Mouse (Mus musculus): ENCODE results near the gene Zfp92. TPM values are rescaled to one million over a fixed set of nuclear protein-coding genes. Genes with fewer than 3 reads are reported as not detected.

The Zfp92 gene
- total RNA-seq, 2 experiments from 2014 or later: 1.6 to 3.1 TPM

DNA sequence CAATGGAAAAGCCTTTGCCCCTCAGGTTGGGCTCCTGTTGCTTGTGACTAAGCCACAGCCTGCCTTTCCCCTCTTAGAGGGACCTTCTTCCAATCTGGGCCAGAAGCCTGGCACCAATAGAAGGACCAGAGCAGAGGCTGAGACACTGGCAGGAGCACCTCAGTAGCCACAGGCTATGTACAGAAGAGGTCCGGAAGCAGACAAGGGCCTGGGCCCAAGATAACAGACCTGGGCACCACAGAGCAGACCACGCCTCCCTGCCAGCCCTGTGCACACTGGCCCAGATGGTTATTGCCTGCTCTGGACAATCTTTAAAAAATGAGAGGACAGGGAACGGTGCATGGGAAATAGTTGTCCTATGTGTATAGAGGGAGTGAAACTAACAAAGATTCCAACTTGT is 60.9 kb downstream of the Zfp92 start:
- no peak for DNase-seq (ENCODE audit: extremely low spot score in 1 of 2, low spot score in 1 of 2)

DNA sequence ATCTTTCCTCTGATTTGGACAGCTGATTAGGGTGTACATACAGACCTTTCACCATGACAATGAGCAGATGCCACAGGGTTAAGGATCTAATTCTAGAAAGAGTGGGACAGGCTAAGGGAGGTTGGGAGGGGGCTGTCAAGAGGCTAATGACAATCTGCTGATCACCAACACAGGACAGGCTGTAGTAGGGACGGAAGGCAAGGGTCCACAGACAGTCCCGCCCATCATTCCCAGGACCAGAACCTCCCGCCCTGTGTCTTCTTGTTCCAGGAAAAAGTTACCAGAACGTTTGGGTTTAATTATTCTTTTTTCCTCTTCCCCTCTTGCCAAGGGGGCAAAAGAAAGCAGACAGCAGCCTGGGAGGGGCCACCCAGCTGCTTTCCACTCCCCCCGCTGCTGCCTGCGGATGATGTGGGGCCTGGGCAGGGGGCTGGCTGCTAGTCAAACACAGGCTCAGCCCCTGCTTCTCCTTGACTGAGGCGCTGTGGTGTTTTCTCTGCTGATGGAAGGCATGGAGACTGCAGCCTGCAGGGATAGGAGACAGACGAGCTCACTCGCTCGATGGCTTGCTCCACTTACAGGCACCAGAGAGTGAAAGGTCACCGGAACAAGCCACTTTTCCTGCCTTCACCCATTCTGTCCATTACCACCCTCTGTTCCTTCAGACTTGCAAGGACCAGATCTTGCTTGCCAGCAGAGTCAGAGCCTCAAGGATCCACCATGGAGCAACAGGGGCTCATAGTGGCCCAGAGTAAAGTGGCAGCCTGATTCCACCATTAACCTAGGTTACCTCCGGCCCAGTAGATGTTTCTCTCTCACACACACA is 63.7 kb downstream of the Zfp92 start:
- DNase-seq (ENCODE audit: extremely low spot score in 1 of 2, low spot score in 1 of 2): no peak

DNA sequence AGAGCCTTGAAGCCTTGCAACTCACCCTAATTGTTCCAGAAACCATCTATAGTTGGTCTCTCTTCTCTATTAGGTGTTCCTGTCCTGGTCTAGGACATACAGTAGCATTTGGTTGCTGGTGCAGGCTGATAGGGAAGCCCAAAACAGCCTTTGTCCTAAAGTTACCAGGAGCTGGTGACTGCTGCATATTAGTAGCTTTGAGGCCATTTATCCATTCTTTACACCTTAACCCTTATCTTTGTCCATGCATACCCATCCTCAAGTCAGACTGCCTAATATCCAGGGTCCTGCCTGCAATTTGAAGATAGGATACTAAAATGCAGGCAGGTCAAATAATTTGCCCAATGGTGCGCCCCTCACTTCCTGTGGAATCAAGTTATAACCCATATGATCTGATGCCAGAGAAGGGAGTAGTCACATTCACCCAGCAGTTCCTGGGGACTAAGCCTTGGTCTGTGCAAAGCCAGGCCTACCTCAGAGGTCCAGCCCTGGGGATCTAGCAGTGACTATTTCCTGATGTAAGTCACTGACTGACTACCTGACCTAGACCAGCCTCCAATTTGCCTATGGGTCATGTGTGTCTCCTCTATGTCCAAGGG is 64.9 kb downstream of the Zfp92 start:
- no peak for DNase-seq (ENCODE audit: extremely low spot score in 1 of 2, low spot score in 1 of 2)

DNA sequence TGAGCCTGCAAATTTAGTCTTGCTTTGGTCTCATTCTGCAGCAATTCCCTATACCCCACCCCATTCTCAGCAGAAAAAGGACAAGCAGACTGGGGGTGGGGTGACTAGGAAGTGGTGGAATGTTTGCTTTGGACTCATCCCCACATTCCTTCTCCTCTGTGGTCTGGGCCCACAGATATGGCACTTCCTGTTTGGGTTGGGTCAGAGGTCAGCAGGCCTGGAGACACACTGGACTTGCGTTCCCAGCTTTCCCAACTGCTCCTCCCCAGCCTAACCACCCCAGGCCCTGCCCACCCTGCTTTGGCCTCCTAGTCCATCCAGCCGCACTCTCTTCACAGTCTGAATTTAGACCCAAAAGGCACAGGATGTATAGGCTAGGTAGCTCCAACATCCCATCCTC is 65.7 kb downstream of the Zfp92 start:
- no peak for DNase-seq (ENCODE audit: extremely low spot score in 1 of 2, low spot score in 1 of 2)

DNA sequence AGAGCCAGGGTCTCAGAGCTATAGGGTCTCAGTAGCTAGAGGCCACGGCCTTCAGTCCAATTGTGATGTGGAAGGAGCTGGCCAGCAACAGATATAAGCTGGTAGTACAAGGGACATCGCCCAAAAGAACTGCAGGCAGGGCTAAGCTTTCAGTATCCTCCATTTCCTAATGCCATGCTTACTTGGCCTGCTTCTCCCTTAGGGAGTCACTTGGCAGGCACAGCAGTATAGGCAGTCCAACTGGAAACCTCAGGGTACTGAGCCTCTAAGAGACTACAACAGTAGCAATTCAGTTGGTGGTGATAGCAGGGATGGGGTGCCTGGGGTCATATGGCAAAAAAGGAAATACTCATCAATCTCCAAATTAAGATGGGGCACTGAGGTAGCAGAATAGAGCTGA is 66.6 kb downstream of the Zfp92 start:
- no peak for DNase-seq (ENCODE audit: extremely low spot score in 1 of 2, low spot score in 1 of 2)

Other genes starting within 250 kb of the Zfp92 start
- gene Spin2d, start 234.1 kb upstream of the Zfp92 start, total RNA-seq (2021): not detected
- 10 to 100 TPM in 1 of 2 experiments, 1 to 10 TPM in 1; 5.5 to 14.6 TPM for gene Xlr3b, start 218.9 kb upstream of the Zfp92 start, total RNA-seq (2021)
- 1 to 10 TPM in 1 of 2 experiments, under 1 TPM in 1; 0.84 to 1.4 TPM for gene Xlr4b, start 196.8 kb upstream of the Zfp92 start, total RNA-seq (2021)
- gene F8a, start 182.8 kb upstream of the Zfp92 start, total RNA-seq (2021): 10 to 100 TPM; 15.0 to 16.0 TPM
- 1 to 10 TPM in 1 of 2 experiments, under 1 TPM in 1; 0.37 to 1.4 TPM for gene Xlr4c, start 168.0 kb upstream of the Zfp92 start, total RNA-seq (2021)
- gene Xlr3c, start 145.7 kb upstream of the Zfp92 start, total RNA-seq (2021): under 1 TPM in 1 of 2 experiments, not detected in 1; 0.76 TPM
- not detected for gene Xlr5a, start 118.1 kb upstream of the Zfp92 start, total RNA-seq (2021)
- gene Xlr5c, start 118.1 kb upstream of the Zfp92 start, total RNA-seq (2021): not detected
- not detected for gene Gm45015, start 74.3 kb upstream of the Zfp92 start, total RNA-seq (2021)
- gene Zfp275, start 68.5 kb upstream of the Zfp92 start, total RNA-seq (2021): 10 to 100 TPM; 11.2 to 12.2 TPM
- under 1 TPM in 1 of 2 experiments, not detected in 1; 0.16 TPM for gene Gm18336, start 12.4 kb upstream of the Zfp92 start, total RNA-seq (2021)
- not detected for gene Trex2, start 24.2 kb downstream of the Zfp92 start, total RNA-seq (2021)
- gene Haus7, start 47.9 kb downstream of the Zfp92 start, total RNA-seq (2021): 1 to 10 TPM; 6.9 to 7.5 TPM
- 10 to 100 TPM; 16.7 to 17.4 TPM for gene Bgn, start 72.5 kb downstream of the Zfp92 start, total RNA-seq (2021)
- gene Atp2b3, start 92.0 kb downstream of the Zfp92 start, total RNA-seq (2021): 100 to 1,000 TPM; 145 to 149 TPM
- gene Dusp9, start 228.3 kb downstream of the Zfp92 start, total RNA-seq (2021): under 1 TPM; 0.47 to 0.54 TPM
- 100 to 1,000 TPM; 115 to 135 TPM for gene Pnck, start 249.0 kb downstream of the Zfp92 start, total RNA-seq (2021)

Measured in layer of hippocampus, postnatal 25 days (tissue).